In genomic region chr14:103131991-103132390, GRCm38 (mm10) we compare ENCODE assay signal across 10 mouse cellular contexts. TPM values are rescaled to one million over a fixed set of nuclear protein-coding genes. Genes with fewer than 3 reads are reported as not detected.
DNase-seq lines count a peak whose midpoint lies in the region; ATAC-seq lines count a peak whose summit lies in the region.
"Had no signal": no experiment of that assay in that cellular context is flagged by ENCODE, and none has a peak within 500 bp of the region (broad histone marks: within the 10 kb centered on the region; RNA-seq: fewer than 3 reads in every experiment).

No protein-coding gene starts in this region.

- no peak overlapping the region for H3K4me2 ChIP-seq in liver, embryonic 16.5 days (ENCODE audit: low read depth, low read length)
- no peak overlapping the region for H3K4me2 ChIP-seq in midbrain, embryonic 11.5 days
- H3K4me2 ChIP-seq: heart, embryonic 13.5 days; neural tube, embryonic 13.5 days had no signal

- no peaks in the 10 kb centered on the region for H3K4me1 ChIP-seq in liver, embryonic 16.5 days (ENCODE audit: control insufficient read depth, low read depth, low read length)
- H3K4me1 ChIP-seq in midbrain, embryonic 11.5 days (ENCODE audit: control insufficient read depth, insufficient read depth, low read length), result no peaks in the 10 kb centered on the region
- H3K4me1 ChIP-seq: heart, embryonic 13.5 days; neural tube, embryonic 13.5 days had no signal

- H3K4me3 ChIP-seq in liver, embryonic 16.5 days (ENCODE audit: low read depth, low read length), result no peak overlapping the region
- H3K4me3 ChIP-seq in midbrain, embryonic 11.5 days (ENCODE audit: low read depth, low read length), result no peak overlapping the region
- H3K4me3 ChIP-seq: heart, embryonic 13.5 days; neural tube, embryonic 13.5 days had no signal

- peaks cover 31% of the 10 kb centered on the region for H3K36me3 ChIP-seq in liver, embryonic 16.5 days (ENCODE audit: control insufficient read depth, insufficient read depth)
- H3K36me3 ChIP-seq in midbrain, embryonic 11.5 days (ENCODE audit: control insufficient read depth, insufficient read depth, low read length), result peaks cover 13% of the 10 kb centered on the region

- WGBS in liver, embryonic 16.5 days (ENCODE audit: insufficient replicate concordance), result 72% methylated on average over 2 of the region's 2 CpGs
- 75% methylated on average over 2 of the region's 2 CpGs for WGBS in midbrain, embryonic 11.5 days

- peak; percentile 74 for ATAC-seq in liver, embryonic 16.5 days (ENCODE audit: low read depth)
- no peak for ATAC-seq in midbrain, embryonic 11.5 days (ENCODE audit: low FRiP score)

- DNase-seq in heart, postnatal 4 days, result peak; percentile 27
- DNase-seq in heart, adult 9 months (ENCODE audit: low spot score in 2 of 2), result no peak
- peak; percentile 9 to 32 for DNase-seq in CD8-positive naive resting alpha-beta T cell, adult 2 months (ENCODE audit: low read depth in 2 of 2, low spot score in 2 of 2)
- DNase-seq in adipocyte (ENCODE audit: low spot score), result peak; percentile 8
- DNase-seq in gastrocnemius, adult 8-10 months (ENCODE audit: low spot score in 2 of 2), result peak; percentile 7 to 9
- peak; percentile 59 for DNase-seq in testis, postnatal 10 days (ENCODE audit: low spot score)
- DNase-seq in midbrain, embryonic 11.5 days (ENCODE audit: low spot score, missing footprints), result no peak

- H3K27ac ChIP-seq in liver, embryonic 16.5 days (ENCODE audit: low read length), result no peak overlapping the region
- H3K27ac ChIP-seq in midbrain, embryonic 11.5 days (ENCODE audit: low read depth, low read length), result no peak overlapping the region
- H3K27ac ChIP-seq: heart, embryonic 13.5 days; neural tube, embryonic 13.5 days had no signal

- no peaks in the 10 kb centered on the region for H3K9me3 ChIP-seq in liver, embryonic 16.5 days (replicated peaks; ENCODE audit: control insufficient read depth, low read length)
- H3K9me3 ChIP-seq in midbrain, embryonic 11.5 days (ENCODE audit: control insufficient read depth, low read length), result no peaks in the 10 kb centered on the region
- H3K9me3 ChIP-seq: heart, embryonic 13.5 days; neural tube, embryonic 13.5 days had no signal

- H3K27me3 ChIP-seq in liver, embryonic 16.5 days (ENCODE audit: control insufficient read depth, insufficient read depth, low read depth, low read length), result no peaks in the 10 kb centered on the region
- no peaks in the 10 kb centered on the region for H3K27me3 ChIP-seq in midbrain, embryonic 11.5 days (ENCODE audit: control insufficient read depth, insufficient read depth, low read length)
- H3K27me3 ChIP-seq: heart, embryonic 13.5 days; neural tube, embryonic 13.5 days had no signal

- no peak overlapping the region for H3K9ac ChIP-seq in liver, embryonic 16.5 days (ENCODE audit: low read depth, low read length)
- H3K9ac ChIP-seq in midbrain, embryonic 11.5 days (ENCODE audit: low read length), result no peak overlapping the region
- H3K9ac ChIP-seq: heart, embryonic 13.5 days; neural tube, embryonic 13.5 days had no signal

RNA-seq across cellular contexts. Expression of gene Fbxl3, which starts 32.6 kb away (rescaled TPM):
- 10 to 100 TPM; 57.6 to 59.7 TPM for total RNA-seq in heart, postnatal 4 days (2021)
- total RNA-seq in gastrocnemius, adult 8-10 months (2022), result 10 to 100 TPM; 45.5 to 56.2 (median 51.0) TPM
- polyA plus RNA-seq in liver, embryonic 16.5 days (2015; fragmentation: Nextera tagmentation; extraction: Ambion mirVana), result 13.7 and 14.6 TPM in 2 replicates
- polyA plus RNA-seq in midbrain, embryonic 11.5 days (2014; fragmentation: Nextera tagmentation; extraction: Ambion mirVana), result 26.5 and 27.3 TPM in 2 replicates

Comparison
In these comparisons a context has a peak if more than half of its experiments do, and no peak if none do; other contexts are left out.
1. DNase-seq: peak in heart, postnatal 4 days (single experiment), CD8-positive naive resting alpha-beta T cell, adult 2 months (2 of 2), adipocyte (single experiment), gastrocnemius, adult 8-10 months (2 of 2) and testis, postnatal 10 days (single experiment); none in heart, adult 9 months (0 of 2) and midbrain, embryonic 11.5 days (single experiment).